Mouse (Mus musculus) hindbrain, embryonic 16.5 days (tissue): Measurements from ENCODE around the gene Ripk4. TPM values are rescaled to one million over a fixed set of nuclear protein-coding genes. Genes with fewer than 3 reads are reported as not detected.
A peak's percentile ranks its signal among the peaks of the same experiment; 100 is the strongest.

ENCODE experiments used
- ATAC-seq: fragments of 200-750 bp; cut with Nextera tagmentation; 2 replicates; pipeline ENCODE4 v1.8.0; 2017; ENCODE audit warnings: moderate TSS enrichment, moderate library complexity
- H3K27ac ChIP-seq: fragments of 300-500 bp; sonication (generic); 2 replicates; pipeline ENCODE4 v1.5.1; 2014; ENCODE audit warnings: low read depth, mild to moderate bottlenecking, control low read depth, low read length, moderate library complexity
- H3K27me3 ChIP-seq: fragments of 300-500 bp; sonication (generic); replicated peaks from 2 replicates; pipeline ENCODE4 v1.6.1; 2014; ENCODE audit warnings: low read length; ENCODE audit not compliant: control insufficient read depth, insufficient read depth
- H3K36me3 ChIP-seq: fragments of 300-500 bp; sonication (generic); 2 replicates; pipeline ENCODE4 v1.6.1; 2014; ENCODE audit warnings: mild to moderate bottlenecking, low read length, moderate library complexity, mixed read lengths; ENCODE audit not compliant: control insufficient read depth, insufficient read depth
- H3K4me1 ChIP-seq: fragments of 300-500 bp; sonication (generic); 2 replicates; pipeline ENCODE4 v1.6.1; 2014; ENCODE audit warnings: low read depth, low read length; ENCODE audit not compliant: control insufficient read depth, insufficient read depth
- H3K4me2 ChIP-seq: fragments of 300-500 bp; sonication (generic); 2 replicates; pipeline ENCODE4 v1.6.1; 2014; ENCODE audit warnings: mild to moderate bottlenecking, low read length, control low read depth, moderate library complexity
- H3K4me3 ChIP-seq: fragments of 300-500 bp; sonication (generic); 2 replicates; pipeline ENCODE4 v1.5.1; 2014; ENCODE audit warnings: mild to moderate bottlenecking, low read length, control low read depth, moderate library complexity
- H3K9ac ChIP-seq: fragments of 300-500 bp; sonication (generic); 2 replicates; pipeline ENCODE4 v1.6.1; 2014; ENCODE audit warnings: low read depth, mild to moderate bottlenecking, control low read depth, low read length, moderate library complexity
- H3K9me3 ChIP-seq: fragments of 300-500 bp; sonication (generic); 2 replicates; pipeline ENCODE4 v1.6.1; 2014; ENCODE audit warnings: mild to moderate bottlenecking, low read length, moderate library complexity; ENCODE audit not compliant: control insufficient read depth
- WGBS: fragments of 180-500 bp; shearing (Covaris S2); extraction: QIAGEN DNeasy Blood & Tissue Kit; methylation state at CpG from one replicate; pipeline ENCODE4 v1.1.7; 2014; 5-methylcytosine and 5-hydroxymethylcytosine counted together
- polyA plus RNA-seq: library from polyadenylated mRNA; unstranded; fragments of >200 nt; fragmentation: Nextera tagmentation; extraction: Ambion mirVana; gene quantifications from 2 replicates; pipeline ENCODE4 v1.2.1, GENCODE M21; 2015

The Ripk4 gene
- polyA plus RNA-seq, 1 experiment from 2014 or later, result 0.93 TPM

- H3K4me1 ChIP-seq, result peaks cover 3% of the 10 kb centered on the region; the same call in 1 of the 2 replicates
- peak overlapping the region; percentile 50 for H3K4me2 ChIP-seq
- 32% methylated on average over 15 of the region's 15 CpGs for WGBS
- H3K36me3 ChIP-seq, result no peaks in the 10 kb centered on the region
- peak overlapping the region; percentile 15; the same call in 1 of the 2 replicates for H3K4me3 ChIP-seq
- no peak overlapping the region for H3K27ac ChIP-seq
- peak; percentile 74 for ATAC-seq
- 0 out of 2 replicates have a peak, but pooled peaks cover 2% of the 10 kb centered on the region for H3K9me3 ChIP-seq
- H3K9ac ChIP-seq, result peak overlapping the region; percentile 38; the same call in 1 of the 2 replicates
- H3K27me3 ChIP-seq, result no peaks in the 10 kb centered on the region
Observed at GRCm38 (mm10) chr16:97778353-97779025, 14.9 kb upstream of the Ripk4 start.

DNA sequence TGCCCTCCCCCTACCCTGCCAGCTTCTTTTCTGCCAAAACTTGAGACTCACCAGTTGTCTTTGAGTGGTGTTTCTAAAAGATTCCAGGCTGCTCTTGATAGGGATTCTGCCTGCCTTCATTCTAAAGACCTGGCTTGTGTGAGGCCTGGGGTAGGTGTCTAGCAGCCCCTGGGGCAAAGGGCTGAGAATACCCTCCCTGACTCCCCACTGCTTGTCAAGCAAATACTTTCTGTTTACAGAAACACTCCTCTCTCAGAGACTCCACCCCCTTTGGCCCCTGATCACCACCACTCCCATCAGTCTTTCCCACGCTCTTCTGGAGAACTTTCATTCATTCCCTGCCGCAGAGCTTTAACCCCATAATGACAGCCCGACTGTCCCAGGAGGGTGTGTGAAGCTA lies 2.9 kb upstream of the Ripk4 start:
- no peak for ATAC-seq
- Histone ChIP-seq H3K27ac (no peak overlapping the region), H3K9ac (no peak overlapping the region), H3K36me3 (no peaks in the 10 kb centered on the region), H3K4me2 (no peak overlapping the region), H3K4me1 (peaks cover 12% of the 10 kb centered on the region), H3K9me3 (no peaks in the 10 kb centered on the region), H3K27me3 (peaks cover 23% of the 10 kb centered on the region), H3K4me3 (no peak overlapping the region)
- 23% methylated on average over 3 of the region's 3 CpGs for WGBS

- no peaks in the 10 kb centered on the region for H3K9me3 ChIP-seq
Observed at GRCm38 (mm10) chr16:97764626-97765025, 1.0 kb upstream of the Ripk4 start.

GRCm38 (mm10) chr16:97763990-97764340 lies 378 bp upstream of the Ripk4 start:
- Histone ChIP-seq H3K9me3 (no peaks in the 10 kb centered on the region), H3K4me1 (peaks cover 12% of the 10 kb centered on the region), H3K9ac (no peak overlapping the region), H3K27me3 (peaks cover 33% of the 10 kb centered on the region), H3K27ac (no peak overlapping the region), H3K4me2 (peak overlapping the region; percentile 72), H3K4me3 (peak overlapping the region; percentile 46), H3K36me3 (no peaks in the 10 kb centered on the region)
- 11% methylated on average over 13 of the region's 13 CpGs for WGBS
- no peak for ATAC-seq

More at GRCm38 (mm10) chr16:97764626-97765025, 1.0 kb upstream of the Ripk4 start:
- peaks cover 12% of the 10 kb centered on the region for H3K4me1 ChIP-seq
- H3K27ac ChIP-seq, result no peak overlapping the region
- no peak overlapping the region for H3K4me2 ChIP-seq
- H3K27me3 ChIP-seq, result peaks cover 33% of the 10 kb centered on the region
- WGBS, result 57% methylated on average over 2 of the region's 2 CpGs
- no peaks in the 10 kb centered on the region for H3K36me3 ChIP-seq
- no peak overlapping the region for H3K9ac ChIP-seq
- ATAC-seq, result no peak
- H3K4me3 ChIP-seq, result no peak overlapping the region

DNA sequence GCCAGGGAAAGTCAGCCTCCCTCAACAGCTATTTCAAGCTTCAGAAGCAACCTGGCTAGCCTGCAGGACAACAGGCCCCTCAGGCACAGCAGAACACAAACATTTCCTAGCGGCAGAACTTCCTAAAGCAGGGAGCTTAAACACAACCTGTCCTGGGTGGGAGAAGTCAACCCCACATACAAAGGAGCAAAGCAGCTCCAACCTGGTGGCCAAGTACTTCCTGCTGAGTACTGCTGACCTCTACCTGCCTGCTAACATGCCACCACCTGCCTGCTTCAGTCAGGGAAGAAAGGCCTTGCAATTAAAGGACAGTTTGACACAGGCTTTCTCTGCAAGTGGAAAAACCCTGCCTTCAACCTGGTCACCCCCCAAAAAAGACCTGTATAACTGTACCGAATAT lies 1.8 kb downstream of the Ripk4 start:
- Histone ChIP-seq H3K9ac (no peak overlapping the region), H3K36me3 (no peaks in the 10 kb centered on the region), H3K4me1 (peaks cover 12% of the 10 kb centered on the region), H3K27ac (no peak overlapping the region), H3K27me3 (peaks cover 33% of the 10 kb centered on the region), H3K4me2 (no peak overlapping the region), H3K4me3 (no peak overlapping the region), H3K9me3 (no peaks in the 10 kb centered on the region)
- WGBS, result 68% methylated on average over 2 of the region's 2 CpGs
- no peak for ATAC-seq

DNA sequence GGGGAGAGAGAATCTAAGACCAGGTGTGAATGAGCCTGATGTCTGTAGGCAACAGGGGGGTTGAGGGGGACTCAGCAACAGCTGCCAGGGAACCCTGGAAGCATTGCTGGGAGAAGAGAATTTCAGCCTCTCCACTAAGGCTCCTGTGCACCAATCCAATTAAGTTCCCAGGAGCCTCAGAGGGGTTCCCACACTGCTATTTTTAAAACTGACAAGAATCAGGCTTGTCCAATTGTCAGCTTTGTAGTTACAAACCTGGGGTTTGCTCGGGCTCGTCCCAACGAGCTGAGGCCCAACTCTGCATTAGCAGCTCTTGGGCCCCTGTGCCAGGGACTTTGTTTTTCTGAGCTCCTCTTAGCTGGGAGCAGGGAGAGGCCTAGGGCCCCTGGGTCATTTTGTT lies 3.9 kb downstream of the Ripk4 start:
- WGBS, result 36% methylated on average over 3 of the region's 3 CpGs
- ATAC-seq, result no peak
- Histone ChIP-seq H3K4me2 (no peak overlapping the region), H3K9ac (no peak overlapping the region), H3K4me3 (no peak overlapping the region), H3K9me3 (no peaks in the 10 kb centered on the region), H3K27ac (no peak overlapping the region), H3K27me3 (peaks cover 27% of the 10 kb centered on the region), H3K4me1 (peaks cover 12% of the 10 kb centered on the region), H3K36me3 (no peaks in the 10 kb centered on the region)

GRCm38 (mm10) chr16:97758288-97758687 lies 5.3 kb downstream of the Ripk4 start:
- no peak for ATAC-seq
- 88% methylated on average over 2 of the region's 2 CpGs for WGBS
- peaks cover 6% of the 10 kb centered on the region for H3K4me1 ChIP-seq
- H3K4me2 ChIP-seq, result no peak overlapping the region
- H3K27me3 ChIP-seq, result peaks cover 19% of the 10 kb centered on the region
- H3K9ac ChIP-seq, result no peak overlapping the region
- no peak overlapping the region for H3K27ac ChIP-seq
- no peaks in the 10 kb centered on the region for H3K36me3 ChIP-seq
- H3K4me3 ChIP-seq, result no peak overlapping the region
- no peaks in the 10 kb centered on the region for H3K9me3 ChIP-seq

DNA sequence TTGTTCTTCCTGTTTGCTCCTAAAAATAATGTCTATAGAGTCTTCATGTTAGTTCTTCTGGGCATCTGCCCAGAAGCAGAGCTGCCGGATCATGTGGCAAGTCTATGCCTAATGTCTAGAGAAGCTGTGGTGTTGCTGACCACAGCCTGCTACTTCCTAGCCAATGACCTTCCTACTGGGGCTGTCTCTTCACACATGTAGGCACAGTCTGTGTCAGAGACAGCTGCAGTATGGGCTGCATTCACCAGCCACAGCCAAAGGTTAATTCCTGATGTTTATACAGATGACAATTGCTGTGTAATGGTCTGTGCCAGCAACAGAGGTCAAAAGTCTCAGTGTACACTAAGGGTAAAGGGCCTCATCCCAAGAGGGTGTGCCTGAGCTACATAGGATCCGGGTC lies 7.1 kb downstream of the Ripk4 start:
- no peak for ATAC-seq
- no peak overlapping the region for H3K27ac ChIP-seq
- no peak overlapping the region for H3K9ac ChIP-seq
- H3K4me3 ChIP-seq, result no peak overlapping the region
- H3K9me3 ChIP-seq, result no peaks in the 10 kb centered on the region
- no peaks in the 10 kb centered on the region for H3K4me1 ChIP-seq
- H3K27me3 ChIP-seq, result peaks cover 10% of the 10 kb centered on the region
- H3K36me3 ChIP-seq, result no peaks in the 10 kb centered on the region
- 92% methylated on average over 2 of the region's 2 CpGs for WGBS
- H3K4me2 ChIP-seq, result no peak overlapping the region

DNA sequence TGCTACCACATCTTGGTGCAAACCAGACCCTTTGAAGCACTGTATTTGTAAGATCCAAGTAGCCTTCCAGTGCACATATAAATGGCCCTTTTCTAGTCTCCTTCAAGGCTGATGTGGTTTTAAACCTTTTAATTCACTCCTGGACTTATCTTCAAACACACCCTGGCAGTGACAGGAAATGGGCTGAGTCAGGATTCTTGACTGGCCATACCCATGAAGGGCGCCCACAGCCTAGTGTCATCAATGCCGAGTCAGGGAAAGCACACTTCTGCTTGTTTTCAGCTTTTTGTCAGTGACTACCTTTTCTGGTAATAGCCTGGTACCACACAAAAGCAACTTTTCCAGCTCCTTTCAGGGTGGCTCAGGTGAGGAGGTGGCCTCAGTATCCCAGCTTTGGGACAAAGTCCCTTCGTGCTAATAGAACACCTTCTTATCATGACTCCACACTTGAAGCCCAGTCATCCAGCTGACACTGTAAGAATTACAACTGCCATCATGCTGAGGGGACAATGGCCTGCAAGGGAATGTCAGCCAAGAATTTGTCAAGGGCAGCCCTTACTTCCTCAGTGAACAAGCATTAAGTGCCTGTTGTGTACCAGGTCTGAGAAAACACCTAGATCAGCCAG lies 11.2 kb downstream of the Ripk4 start:
- Histone ChIP-seq H3K4me1 (no peaks in the 10 kb centered on the region), H3K36me3 (no peaks in the 10 kb centered on the region)
- 94% methylated on average over 3 of the region's 3 CpGs for WGBS

More for the DNA sequence above, 11.2 kb downstream of the Ripk4 start:
- H3K9me3 ChIP-seq, result no peaks in the 10 kb centered on the region
- H3K4me3 ChIP-seq, result no peak overlapping the region
- H3K9ac ChIP-seq, result no peak overlapping the region
- H3K27me3 ChIP-seq, result no peaks in the 10 kb centered on the region
- no peak overlapping the region for H3K27ac ChIP-seq
- H3K4me2 ChIP-seq, result no peak overlapping the region
- no peak for ATAC-seq
